Mouse (Mus musculus) heart, postnatal 0 days (tissue): ENCODE results near the gene Olfr685.

Source experiments
- CTCF ChIP-seq: IDR thresholded peaks from 2 replicates; pipeline ENCODE4 v1.5.1; 2016; ENCODE audit warnings: antibody characterized with exemption, control low read depth, low read depth
- EP300 ChIP-seq: IDR thresholded peaks from 2 replicates; pipeline ENCODE4 v1.6.1; 2016; ENCODE audit warnings: antibody characterized with exemption, low read depth

DNA sequence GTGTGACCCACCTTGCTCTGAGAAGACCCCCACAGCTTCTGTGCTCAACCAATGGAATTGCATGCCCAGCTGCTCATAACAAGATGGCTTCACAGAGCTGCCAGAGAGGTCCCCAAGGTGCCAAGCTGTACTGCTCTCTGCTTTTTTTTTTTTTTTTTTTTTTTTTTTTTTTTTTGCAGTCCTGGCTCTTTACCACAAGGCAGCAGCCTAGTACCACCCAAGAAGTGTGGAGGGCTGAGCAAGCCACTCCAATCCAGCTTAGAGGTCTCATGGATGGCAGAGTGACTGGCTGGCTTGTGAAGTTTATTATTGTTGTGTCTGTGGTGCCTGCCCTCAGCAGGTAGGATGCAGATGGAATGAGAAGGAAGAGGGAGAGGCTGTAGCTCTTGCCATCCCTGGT, 40.3 kb upstream of the Olfr685 start:
- TF ChIP-seq CTCF (peak; percentile 21), EP300 (no peak)
